Mouse (Mus musculus) bone marrow macrophage, adult 2 months (primary cell): Measurements from ENCODE around the gene Tnfaip2. TPM values are rescaled to one million over a fixed set of nuclear protein-coding genes. Genes with fewer than 3 reads are reported as not detected.

Source experiments
- H3K27ac ChIP-seq: 2 replicates; pipeline ENCODE4 v1.5.1; 2012; ENCODE audit warnings: low read depth, low read length; ENCODE audit not compliant: insufficient read depth
- H3K4me1 ChIP-seq: 2 replicates; pipeline ENCODE4 v1.6.1; 2012; ENCODE audit warnings: low read length; ENCODE audit not compliant: control insufficient read depth, insufficient read depth
- H3K4me3 ChIP-seq: 2 replicates; pipeline ENCODE4 v1.5.1; 2012; ENCODE audit warnings: mild to moderate bottlenecking, low read length, moderate library complexity; ENCODE audit not compliant: insufficient read depth
- CTCF ChIP-seq: IDR thresholded peaks from 2 replicates; pipeline ENCODE4 v1.5.1; 2012; ENCODE audit warnings: low read depth, mild to moderate bottlenecking, low read length, moderate library complexity
- POLR2A ChIP-seq: IDR thresholded peaks from 2 replicates; pipeline ENCODE4 v1.6.1; 2012; ENCODE audit warnings: mild to moderate bottlenecking, low read depth, low read length, borderline replicate concordance
- polyA plus RNA-seq: library from polyadenylated mRNA; stranded (reverse); fragments of >200 nt; gene quantifications from 2 replicates; pipeline ENCODE4 v1.2.4, GENCODE M21; 2012; ENCODE audit not compliant: missing spikeins, insufficient read depth, insufficient read length

The Tnfaip2 gene
- polyA plus RNA-seq, 1 experiment = 304 TPM

- H3K4me1 ChIP-seq = peaks cover 61% of the 10 kb centered on the region
- peak overlapping the region; percentile 99 for H3K27ac ChIP-seq
- no peak overlapping the region for H3K4me3 ChIP-seq
- no peak for TF ChIP-seq POLR2A
- TF ChIP-seq CTCF = no peak
These were observed 13.9 kb upstream of the Tnfaip2 start for GRCm38 (mm10) chr12:111428364-111428763.

- TF ChIP-seq CTCF (0 out of 2 replicates have a peak, but pooled peaks have one; percentile 8), POLR2A (no peak)
- H3K27ac ChIP-seq = peak overlapping the region; percentile 99
- H3K4me1 ChIP-seq = peaks cover 69% of the 10 kb centered on the region
- H3K4me3 ChIP-seq = peak overlapping the region; percentile 57
These were observed 13.0 kb upstream of the Tnfaip2 start for GRCm38 (mm10) chr12:111428961-111429911.

- peak overlapping the region; percentile 57 for H3K4me3 ChIP-seq
- peak overlapping the region; percentile 99 for H3K27ac ChIP-seq
- peaks cover 79% of the 10 kb centered on the region for H3K4me1 ChIP-seq
- no peak for TF ChIP-seq CTCF
- no peak for TF ChIP-seq POLR2A
These were observed 12.0 kb upstream of the Tnfaip2 start for GRCm38 (mm10) chr12:111430049-111430867.

- Histone ChIP-seq H3K4me1 (peaks cover 82% of the 10 kb centered on the region), H3K4me3 (peak overlapping the region; percentile 29), H3K27ac (peak overlapping the region; percentile 99)
- TF ChIP-seq CTCF (no peak), POLR2A (no peak)
These were observed 11.1 kb upstream of the Tnfaip2 start for GRCm38 (mm10) chr12:111430868-111431817.

GRCm38 (mm10) chr12:111432097-111432496 lies 10.2 kb upstream of the Tnfaip2 start:
- Histone ChIP-seq H3K4me3 (no peak overlapping the region), H3K4me1 (peaks cover 86% of the 10 kb centered on the region), H3K27ac (peak overlapping the region; percentile 99)

GRCm38 (mm10) chr12:111432751-111433331 lies 9.4 kb upstream of the Tnfaip2 start:
- TF ChIP-seq POLR2A (no peak), CTCF (no peak)
- peak overlapping the region; percentile 61 for H3K27ac ChIP-seq
- H3K4me1 ChIP-seq = peaks cover 83% of the 10 kb centered on the region

More at GRCm38 (mm10) chr12:111432097-111432496, 10.2 kb upstream of the Tnfaip2 start:
- TF ChIP-seq POLR2A (no peak), CTCF (no peak)

GRCm38 (mm10) chr12:111434164-111434744 lies 8.0 kb upstream of the Tnfaip2 start:
- Histone ChIP-seq H3K4me3 (no peak overlapping the region), H3K4me1 (peaks cover 84% of the 10 kb centered on the region), H3K27ac (no peak overlapping the region)
- TF ChIP-seq CTCF (no peak), POLR2A (no peak)

More at GRCm38 (mm10) chr12:111432751-111433331, 9.4 kb upstream of the Tnfaip2 start:
- H3K4me3 ChIP-seq = no peak overlapping the region

GRCm38 (mm10) chr12:111434745-111435327 lies 7.4 kb upstream of the Tnfaip2 start:
- Histone ChIP-seq H3K4me1 (peaks cover 85% of the 10 kb centered on the region), H3K4me3 (no peak overlapping the region)

More at GRCm38 (mm10) chr12:111434745-111435327, 7.4 kb upstream of the Tnfaip2 start:
- H3K27ac ChIP-seq = peak overlapping the region; percentile 85
- TF ChIP-seq POLR2A (no peak), CTCF (no peak)
